ENCODE assay signal across 9 mouse cellular contexts in the genomic region with DNA sequence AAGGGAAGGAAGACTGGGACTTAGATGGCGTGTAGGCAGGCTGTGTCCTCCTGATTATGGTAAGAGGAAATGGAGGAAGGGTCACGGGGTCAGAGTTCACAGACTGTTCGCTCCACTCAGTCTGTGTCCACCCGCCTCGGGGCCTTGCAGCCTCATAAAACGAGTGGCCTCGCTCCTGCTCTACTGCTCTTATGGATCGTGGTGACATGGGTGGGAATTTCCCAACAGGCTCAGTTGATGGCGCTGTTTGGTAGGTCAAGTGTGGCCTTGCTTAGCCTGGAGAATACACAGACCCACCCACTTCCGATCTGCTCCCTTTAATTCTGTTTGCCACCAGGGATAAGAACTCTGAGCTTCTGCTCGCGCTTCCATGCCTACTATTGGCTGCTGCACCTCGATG. TPM values are rescaled to one million over a fixed set of nuclear protein-coding genes. Genes with fewer than 3 reads are reported as not detected.
DNase-seq lines count a peak whose midpoint lies in the region; ATAC-seq lines count a peak whose summit lies in the region.
"Had no signal": no experiment of that assay in that cellular context is flagged by ENCODE, and none has a peak within 500 bp of the region (broad histone marks: within the 10 kb centered on the region; RNA-seq: fewer than 3 reads in every experiment).

No protein-coding gene starts in this region.

- H3K27ac ChIP-seq in liver, embryonic 12.5 days, result no peak overlapping the region
- H3K27ac ChIP-seq: embryonic facial prominence, embryonic 13.5 days had no signal

- H3K36me3 ChIP-seq in liver, embryonic 12.5 days, result no peaks in the 10 kb centered on the region
- no peaks in the 10 kb centered on the region for H3K36me3 ChIP-seq in splenic B cell, adult 2 months (ENCODE audit: control insufficient read depth, insufficient read depth, low read length, poor library complexity, severe bottlenecking)
- H3K36me3 ChIP-seq: embryonic facial prominence, embryonic 13.5 days had no signal

- H3K27me3 ChIP-seq in liver, embryonic 12.5 days (replicated peaks), result 0 out of 2 replicates have a peak, but pooled peaks cover 3% of the 10 kb centered on the region
- H3K27me3 ChIP-seq in splenic B cell, adult 2 months (ENCODE audit: control insufficient read depth, insufficient read depth, low read length, poor library complexity, severe bottlenecking), result no peaks in the 10 kb centered on the region
- H3K27me3 ChIP-seq: embryonic facial prominence, embryonic 13.5 days had no signal

- H3K4me1 ChIP-seq in liver, embryonic 12.5 days, result peaks cover 28% of the 10 kb centered on the region

- WGBS in liver, embryonic 12.5 days (ENCODE audit: insufficient replicate concordance), result 9% methylated on average over 13 of the region's 13 CpGs

- no peaks in the 10 kb centered on the region for H3K9me3 ChIP-seq in liver, embryonic 12.5 days (replicated peaks)
- H3K9me3 ChIP-seq: embryonic facial prominence, embryonic 13.5 days had no signal

- ATAC-seq in liver, embryonic 12.5 days, result peak; percentile 64

- DNase-seq in ovary, postnatal 36 days (ENCODE audit: low spot score), result peak; percentile 33
- no peak for DNase-seq in ovary, adult 18-20 months (ENCODE audit: low spot score)
- peak; percentile 72 for DNase-seq in c-Kit-positive CD71-positive TER-119-negative erythroid progenitor cells, embryonic 14.5 days (ENCODE audit: low read depth)
- DNase-seq in heart, postnatal 4 days, result peak; percentile 58
- peak; percentile 19 for DNase-seq in splenic B cell, adult 2 months (ENCODE audit: low read depth, low spot score)
- DNase-seq in cerebellum, adult 8-10 months, result no peak
- DNase-seq in frontal cortex, postnatal 10 days (ENCODE audit: low spot score in 2 of 2), result no peak

- no peak overlapping the region; the same call in 1 of the 2 replicates for H3K4me3 ChIP-seq in liver, embryonic 12.5 days
- H3K4me3 ChIP-seq: embryonic facial prominence, embryonic 13.5 days had no signal

- H3K9ac ChIP-seq in liver, embryonic 12.5 days, result peak overlapping the region; percentile 31; the same call in 1 of the 2 replicates
- H3K9ac ChIP-seq: embryonic facial prominence, embryonic 13.5 days had no signal

- H3K4me2 ChIP-seq in liver, embryonic 12.5 days, result peak overlapping the region; percentile 50
- H3K4me2 ChIP-seq: embryonic facial prominence, embryonic 13.5 days had no signal

RNA-seq across cellular contexts. Expression of a gene that starts 33.1 kb away (rescaled TPM):
- 100 to 1,000 TPM; 499 to 512 TPM for total RNA-seq in heart, postnatal 4 days (2021)
- polyA plus RNA-seq in liver, embryonic 12.5 days (2016; fragmentation: Nextera tagmentation; extraction: Ambion mirVana), result 1,290 and 1,294 TPM in 2 replicates

RNA-seq across cellular contexts. Expression of a gene that starts 43.9 kb away (rescaled TPM):
- 10 to 100 TPM; 14.7 to 18.2 TPM for total RNA-seq in heart, postnatal 4 days (2021)
- polyA plus RNA-seq in liver, embryonic 12.5 days (2016; fragmentation: Nextera tagmentation; extraction: Ambion mirVana), result 6.7 and 9.7 TPM in 2 replicates

Comparison
In these comparisons a context has a peak if more than half of its experiments do, and no peak if none do; other contexts are left out.
1. DNase-seq: peak in ovary, postnatal 36 days (single experiment), c-Kit-positive CD71-positive TER-119-negative erythroid progenitor cells, embryonic 14.5 days (single experiment), heart, postnatal 4 days (single experiment) and splenic B cell, adult 2 months (single experiment); none in ovary, adult 18-20 months (single experiment), cerebellum, adult 8-10 months (single experiment) and frontal cortex, postnatal 10 days (0 of 2).